Mouse (Mus musculus) cerebellum, postnatal 10 days (tissue): ENCODE measurements around the gene C730034F03Rik.
A peak's percentile ranks its signal among the peaks of the same experiment; 100 is the strongest.

Experiments
- DNase-seq, 2 experiments: peaks; one replicate each; pipeline ENCODE4 v3.0.0; 2021; ENCODE audit warnings: mixed read lengths in 2 of 2

The C730034F03Rik gene

GRCm38 (mm10) chr15:89432946-89433345 is 3.6 kb downstream of the C730034F03Rik start:
- DNase-seq: peak; percentile 68 to 69

- no peak for DNase-seq
These were observed 4.7 kb downstream of the C730034F03Rik start for GRCm38 (mm10) chr15:89434136-89434535.

GRCm38 (mm10) chr15:89435878-89436277 is 6.5 kb downstream of the C730034F03Rik start:
- no peak for DNase-seq

GRCm38 (mm10) chr15:89442486-89443070 is 13.2 kb downstream of the C730034F03Rik start:
- peak in 1 of 2 experiments; percentile 56 for DNase-seq

DNA sequence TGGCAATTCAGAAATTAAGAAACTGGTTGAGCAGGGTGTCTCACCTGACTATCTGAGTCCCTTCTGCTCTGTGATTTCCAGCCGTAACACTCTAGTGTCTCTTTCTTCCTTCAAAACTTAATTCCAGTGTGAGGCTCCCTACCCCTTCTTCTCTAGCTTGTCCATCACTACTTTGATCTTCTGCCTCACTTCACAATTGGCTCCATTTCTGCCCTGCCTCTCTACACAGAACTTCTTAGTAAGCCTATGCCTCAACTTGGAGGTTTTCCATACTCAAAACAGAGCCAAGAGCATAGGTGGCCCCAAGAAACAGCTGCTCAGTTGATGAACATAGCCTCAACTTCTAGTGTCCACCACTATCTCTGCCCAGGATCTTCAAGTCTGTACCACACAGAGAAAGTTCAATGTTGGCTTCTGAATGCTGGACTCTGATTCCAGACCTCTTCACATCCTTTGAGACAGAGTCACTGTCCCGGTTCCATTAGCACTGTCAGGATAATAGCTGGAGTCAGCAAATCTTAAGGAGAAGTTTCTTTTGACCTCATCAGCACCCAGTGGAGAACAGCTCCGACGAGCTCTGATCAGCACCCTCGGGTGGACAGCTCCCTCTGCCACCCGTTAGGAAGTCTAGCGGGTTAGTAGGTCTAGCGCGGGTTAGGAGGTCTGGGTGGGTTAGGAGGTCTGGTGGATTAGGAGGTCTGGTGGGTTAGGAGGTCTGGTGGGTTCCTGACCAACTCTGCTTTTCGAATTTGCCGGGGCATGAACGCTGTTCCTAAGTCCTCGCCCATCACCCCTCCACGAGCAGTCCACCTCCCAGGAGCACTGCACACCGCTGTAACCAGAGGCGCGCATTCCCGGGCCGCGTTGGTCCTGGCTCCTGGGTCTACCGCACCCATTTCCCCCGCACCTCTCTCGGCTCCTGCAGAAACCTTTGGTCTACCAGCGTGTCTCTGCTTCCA is 23.8 kb downstream of the C730034F03Rik start:
- peak; percentile 17 to 28 for DNase-seq

GRCm38 (mm10) chr15:89453865-89454478 is 24.6 kb downstream of the C730034F03Rik start, which contains the start of gene Mapk8ip2:
Mapk8ip2 (plus strand) TSS chr15:89453913.
- peak; percentile 86 to 92 for DNase-seq

DNA sequence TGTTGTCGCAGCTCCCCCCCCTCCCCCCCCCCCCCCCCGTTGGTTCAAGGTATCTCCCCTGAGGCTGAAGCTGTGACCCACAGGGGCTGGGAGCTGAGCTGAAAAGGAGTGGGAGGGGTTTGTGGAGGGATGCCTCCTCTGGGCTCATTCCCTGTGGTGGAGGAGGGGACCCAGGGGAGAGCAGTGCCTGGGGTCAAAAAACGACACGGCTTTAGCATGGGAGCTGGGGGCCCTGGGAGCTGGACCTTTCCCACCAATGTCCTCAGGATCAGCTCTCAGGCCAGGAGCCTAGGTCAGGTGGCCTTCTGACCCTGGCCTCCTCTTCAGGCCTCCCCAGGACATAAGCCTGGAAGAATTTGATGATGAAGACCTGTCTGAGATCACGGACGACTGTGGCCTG is 25.5 kb downstream of the C730034F03Rik start:
- DNase-seq: peak in 1 of 2 experiments; percentile 36

DNA sequence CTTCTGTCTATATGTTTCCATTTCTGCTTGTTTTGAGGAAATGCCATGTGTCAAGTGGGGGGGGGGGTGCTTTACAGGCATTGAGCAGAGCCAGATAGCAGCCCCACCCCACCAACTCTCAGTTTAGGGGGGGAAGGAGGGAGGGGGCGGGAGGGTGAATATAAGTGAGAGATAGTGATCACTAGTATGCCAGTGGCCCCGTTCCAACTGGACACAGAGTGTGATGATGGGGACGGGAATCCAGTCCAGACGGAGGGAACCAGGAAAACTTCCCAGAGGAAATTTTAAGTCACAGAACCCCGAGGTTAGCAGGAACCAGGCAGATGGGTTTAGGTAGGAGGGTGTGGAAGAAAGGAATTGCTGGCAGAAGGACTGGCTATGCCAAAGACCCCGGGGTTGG is 26.3 kb downstream of the C730034F03Rik start:
- peak; percentile 48 to 56 for DNase-seq

- DNase-seq: peak in 1 of 2 experiments; percentile 6
These were observed 29.6 kb downstream of the C730034F03Rik start for GRCm38 (mm10) chr15:89458942-89459341.

DNA sequence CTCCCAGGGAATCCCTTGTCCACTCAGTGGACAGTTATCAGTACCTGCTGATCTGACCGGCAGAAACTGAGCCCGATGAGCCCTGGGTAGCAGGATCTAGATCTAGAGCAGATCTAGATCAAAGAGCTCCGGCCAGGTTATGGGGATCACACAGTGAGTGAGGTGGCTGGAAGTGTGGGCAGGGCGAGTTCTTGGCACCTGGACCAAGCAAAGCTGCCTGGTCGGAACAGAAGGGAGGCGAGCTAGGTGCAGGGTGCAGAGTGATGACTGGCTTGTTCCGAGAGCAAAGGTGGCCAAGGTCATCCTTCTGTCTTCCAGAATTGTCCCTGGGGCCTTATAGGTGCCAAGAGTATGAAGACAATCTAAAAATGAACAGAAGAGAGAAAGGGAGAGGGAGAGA is 30.4 kb downstream of the C730034F03Rik start:
- DNase-seq: peak in 1 of 2 experiments; percentile 0

GRCm38 (mm10) chr15:89460298-89460697 is 30.9 kb downstream of the C730034F03Rik start:
- DNase-seq: no peak

GRCm38 (mm10) chr15:89461321-89461720 is 31.9 kb downstream of the C730034F03Rik start:
- no peak for DNase-seq

DNA sequence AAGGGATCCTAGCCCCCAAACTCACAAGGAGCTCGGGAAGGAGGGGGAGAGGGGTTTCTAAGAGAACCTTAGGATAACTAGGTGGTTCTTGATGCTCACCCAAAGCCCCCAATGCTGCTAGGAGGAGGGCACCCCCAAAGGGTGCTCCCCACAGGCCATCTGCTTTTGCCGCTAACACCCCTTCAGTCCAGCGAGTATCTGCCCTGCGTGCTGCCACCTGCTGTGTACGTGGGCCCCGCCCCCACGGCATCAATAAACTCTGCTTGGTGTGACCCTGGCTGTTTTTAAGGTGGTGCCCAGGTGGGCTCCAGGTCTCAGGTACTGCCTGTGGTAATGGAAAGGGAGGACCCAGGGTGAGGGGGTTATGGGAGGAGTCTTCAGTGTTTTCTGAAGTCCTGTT is 32.8 kb downstream of the C730034F03Rik start:
- DNase-seq: no peak

- no peak for DNase-seq
These were observed 34.2 kb downstream of the C730034F03Rik start for GRCm38 (mm10) chr15:89463334-89464235.

DNA sequence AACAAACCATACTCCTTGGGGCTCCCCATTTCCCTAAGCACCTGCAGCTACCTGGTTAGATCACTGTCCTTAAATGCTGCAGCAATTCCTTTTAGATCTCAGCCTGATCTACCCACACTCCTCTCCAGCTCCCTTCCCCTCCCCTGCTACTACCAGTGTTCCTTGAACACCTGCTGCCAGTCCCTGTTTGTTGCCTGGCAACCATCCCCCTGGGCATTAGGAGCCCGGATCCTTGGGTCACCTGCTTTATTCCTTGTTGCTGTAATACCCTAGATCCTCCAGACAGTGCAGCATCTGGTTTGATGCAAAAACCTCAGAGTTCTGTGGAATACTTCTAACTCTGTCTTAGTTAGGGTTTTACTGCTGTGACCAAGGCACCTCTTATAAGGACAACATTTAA is 35.7 kb downstream of the C730034F03Rik start:
- peak; percentile 55 to 60 for DNase-seq

DNA sequence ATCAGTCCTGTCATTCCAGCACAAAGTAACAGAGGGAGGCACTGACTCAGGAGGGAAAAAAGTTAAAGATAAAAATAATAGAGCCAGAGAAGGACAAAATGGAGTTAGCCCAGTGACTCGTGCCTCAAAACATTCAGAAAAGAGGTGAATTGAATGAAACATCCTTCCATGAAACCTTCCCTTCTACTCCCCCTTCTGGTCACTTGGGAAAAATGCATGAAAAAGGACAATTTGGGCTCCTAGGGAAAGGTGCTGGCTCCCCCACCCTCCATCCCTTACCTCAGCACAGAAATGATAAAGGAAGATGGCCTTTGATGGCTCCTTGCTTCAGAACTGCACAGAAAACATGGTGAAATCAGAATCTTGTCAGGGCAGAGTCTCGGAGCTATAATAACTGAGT is 39.2 kb downstream of the C730034F03Rik start:
- peak in 1 of 2 experiments; percentile 71 for DNase-seq

- DNase-seq: no peak
These were observed 42.1 kb downstream of the C730034F03Rik start for GRCm38 (mm10) chr15:89471476-89471875.

GRCm38 (mm10) chr15:89473370-89473769 is 44.0 kb downstream of the C730034F03Rik start:
- no peak for DNase-seq

GRCm38 (mm10) chr15:89473921-89474320 is 44.5 kb downstream of the C730034F03Rik start:
- no peak for DNase-seq

GRCm38 (mm10) chr15:89474596-89475292 is 45.4 kb downstream of the C730034F03Rik start:
- DNase-seq: peak in 1 of 2 experiments; percentile 52

GRCm38 (mm10) chr15:89475293-89475600 is 45.9 kb downstream of the C730034F03Rik start:
- no peak for DNase-seq
